Mouse (Mus musculus) embryonic fibroblast, embryonic 13.5 days (primary cell): ENCODE measurements around the gene Tead4. TPM values are rescaled to one million over a fixed set of nuclear protein-coding genes. Genes with fewer than 3 reads are reported as not detected.
A peak's percentile ranks its signal among the peaks of the same experiment; 100 is the strongest.

Experiments used
- H3K27ac ChIP-seq: 2 replicates; pipeline ENCODE4 v1.5.1; 2012; ENCODE audit warnings: low read length, control low read depth, inconsistent platforms; ENCODE audit not compliant: insufficient read depth
- H3K4me1 ChIP-seq: 2 replicates; pipeline ENCODE4 v1.6.1; 2011; ENCODE audit warnings: low read length; ENCODE audit not compliant: control insufficient read depth, insufficient read depth
- H3K4me3 ChIP-seq: 2 replicates; pipeline ENCODE4 v1.5.1; 2011; ENCODE audit warnings: mild to moderate bottlenecking, control low read depth, low read length; ENCODE audit not compliant: insufficient read depth
- CTCF ChIP-seq: IDR thresholded peaks from 2 replicates; pipeline ENCODE4 v1.5.1; 2011; ENCODE audit warnings: mild to moderate bottlenecking, control low read depth, low read length, moderate library complexity, borderline replicate concordance; ENCODE audit not compliant: insufficient read depth
- POLR2A ChIP-seq: IDR thresholded peaks from 2 replicates; pipeline ENCODE4 v1.6.1; 2011; ENCODE audit warnings: low read depth, mild to moderate bottlenecking, control low read depth, low read length, moderate library complexity
- polyA plus RNA-seq: library from polyadenylated mRNA; stranded (reverse); fragments of >200 nt; gene quantifications from 2 replicates; pipeline ENCODE4 v1.2.4, GENCODE M21; 2011; ENCODE audit warnings: low read depth; ENCODE audit not compliant: missing spikeins, insufficient read length

Gene Tead4
- polyA plus RNA-seq, 1 experiment: 3.0 TPM

DNA sequence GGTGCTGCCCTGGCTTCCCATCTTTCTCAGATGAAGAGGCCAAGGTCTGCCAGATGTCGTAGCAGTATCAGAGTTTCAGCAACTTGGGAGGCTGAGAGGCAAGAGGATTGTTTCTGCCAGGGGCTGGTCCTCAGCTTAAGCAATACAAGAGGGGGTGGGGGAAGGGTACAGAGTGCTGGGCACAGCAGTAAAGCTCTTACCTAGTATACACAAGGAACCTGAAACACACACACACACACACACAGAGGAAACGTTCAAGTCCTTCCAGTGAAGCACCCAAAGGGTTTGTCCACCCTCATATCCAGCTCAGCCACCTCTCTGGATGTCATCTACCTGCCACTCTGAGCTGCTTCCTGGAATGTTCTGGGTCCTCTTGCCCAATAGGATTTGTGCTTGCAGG, 44.7 kb downstream of the Tead4 start:
- no peak for TF ChIP-seq POLR2A
- H3K27ac ChIP-seq: no peak overlapping the region
- H3K4me1 ChIP-seq: no peaks in the 10 kb centered on the region; the same call in 1 of the 2 replicates
- no peak overlapping the region for H3K4me3 ChIP-seq

- no peak overlapping the region for H3K27ac ChIP-seq
- no peaks in the 10 kb centered on the region; the same call in 1 of the 2 replicates for H3K4me1 ChIP-seq
- H3K4me3 ChIP-seq: no peak overlapping the region
- no peak for TF ChIP-seq CTCF
- no peak for TF ChIP-seq POLR2A
Measured at GRCm38 (mm10) chr6:128255292-128255691, 45.3 kb downstream of the Tead4 start.

DNA sequence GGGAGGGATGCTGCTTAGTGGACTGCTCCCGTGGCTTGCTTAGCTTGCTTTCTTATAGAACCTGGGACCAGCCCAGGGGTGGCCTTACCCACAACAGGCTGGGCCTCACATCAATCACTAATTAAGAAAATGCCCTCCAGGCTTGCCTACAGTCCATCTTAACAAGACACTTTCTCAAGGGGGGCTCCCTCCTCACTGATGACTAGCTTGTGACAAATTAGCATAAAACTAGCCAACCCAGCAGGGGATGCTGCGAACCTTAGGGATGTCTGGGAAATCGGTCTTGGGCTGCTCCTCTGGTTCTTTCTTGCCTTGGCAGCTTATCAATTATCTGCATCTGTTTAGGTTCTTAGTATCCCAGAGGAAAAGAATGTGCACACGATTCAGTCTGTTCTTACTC, 46.1 kb downstream of the Tead4 start:
- H3K4me1 ChIP-seq: no peaks in the 10 kb centered on the region; the same call in 1 of the 2 replicates
- H3K27ac ChIP-seq: no peak overlapping the region
- TF ChIP-seq CTCF (no peak), POLR2A (no peak)
- no peak overlapping the region for H3K4me3 ChIP-seq

- TF ChIP-seq CTCF (no peak), POLR2A (no peak)
- H3K4me3 ChIP-seq: no peak overlapping the region
- H3K27ac ChIP-seq: no peak overlapping the region
- no peaks in the 10 kb centered on the region; the same call in 1 of the 2 replicates for H3K4me1 ChIP-seq
Measured at GRCm38 (mm10) chr6:128253111-128253510, 47.5 kb downstream of the Tead4 start.

- TF ChIP-seq CTCF: no peak
- H3K4me3 ChIP-seq: no peak overlapping the region
- no peak overlapping the region for H3K27ac ChIP-seq
- H3K4me1 ChIP-seq: no peaks in the 10 kb centered on the region
Measured at GRCm38 (mm10) chr6:128250596-128250995, 50.0 kb downstream of the Tead4 start.

DNA sequence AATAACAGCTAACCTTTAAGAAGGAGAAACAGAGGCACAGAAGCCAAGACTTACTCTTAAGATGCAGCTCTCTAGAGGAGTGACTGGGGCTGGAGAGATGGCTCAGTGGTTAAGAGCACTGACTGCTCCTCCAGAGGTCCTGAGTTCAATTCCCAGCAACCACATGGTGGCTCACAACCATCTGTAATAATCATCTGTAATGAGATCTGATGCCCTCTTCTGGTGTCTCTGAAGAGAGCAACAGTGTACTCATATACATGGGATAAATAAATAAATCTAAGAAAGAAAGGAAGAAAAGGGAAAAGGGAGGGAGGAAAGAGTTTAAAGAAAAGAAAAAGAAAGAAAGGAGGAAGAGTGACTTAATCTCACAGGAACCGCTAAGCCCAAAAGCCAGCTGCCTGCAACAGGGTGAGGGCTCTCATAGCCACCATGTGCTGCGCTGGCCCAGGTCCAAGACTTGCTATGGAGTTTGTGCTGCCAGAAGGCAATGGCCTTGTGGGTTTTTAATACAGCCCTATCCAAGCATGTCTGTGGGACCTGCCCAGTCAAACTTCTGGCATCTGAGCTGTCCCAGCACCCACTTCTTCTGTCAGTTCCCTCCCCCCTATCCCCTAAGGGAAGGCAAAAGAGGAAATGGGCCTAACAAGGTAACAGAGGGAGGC, 63.4 kb downstream of the Tead4 start:
- Histone ChIP-seq H3K4me3 (no peak overlapping the region), H3K4me1 (no peaks in the 10 kb centered on the region), H3K27ac (no peak overlapping the region)
- TF ChIP-seq CTCF: no peak
- no peak for TF ChIP-seq POLR2A

GRCm38 (mm10) chr6:128236581-128236980, 64.0 kb downstream of the Tead4 start:
- Histone ChIP-seq H3K27ac (no peak overlapping the region), H3K4me3 (no peak overlapping the region), H3K4me1 (no peaks in the 10 kb centered on the region)
- no peak for TF ChIP-seq CTCF
- no peak for TF ChIP-seq POLR2A

GRCm38 (mm10) chr6:128234206-128234605, 66.4 kb downstream of the Tead4 start:
- TF ChIP-seq POLR2A (no peak), CTCF (peak; percentile 65; the same call in 1 of the 2 replicates)
- no peaks in the 10 kb centered on the region for H3K4me1 ChIP-seq
- H3K4me3 ChIP-seq: no peak overlapping the region
- H3K27ac ChIP-seq: no peak overlapping the region

DNA sequence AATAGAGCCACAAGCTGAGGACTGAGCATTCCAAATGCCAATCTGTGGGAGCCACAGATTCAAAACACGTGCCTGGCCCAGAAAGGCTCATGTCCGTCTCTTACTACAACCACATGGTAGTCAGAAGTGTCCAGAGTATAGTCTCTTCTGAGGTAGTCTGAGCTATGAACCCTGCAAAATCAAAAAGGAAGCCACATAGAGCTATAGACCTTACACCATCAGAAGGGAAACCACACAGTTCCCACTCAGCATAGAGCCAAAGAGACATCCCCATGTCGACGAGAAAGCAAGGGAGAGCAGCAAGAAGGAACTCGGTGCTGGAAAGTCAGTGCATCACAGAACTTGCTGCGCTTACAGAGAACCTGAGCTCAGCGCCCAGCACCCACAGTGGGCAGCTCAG, 68.4 kb downstream of the Tead4 start:
- H3K4me3 ChIP-seq: no peak overlapping the region
- H3K27ac ChIP-seq: no peak overlapping the region
- TF ChIP-seq CTCF (no peak), POLR2A (no peak)
- H3K4me1 ChIP-seq: no peaks in the 10 kb centered on the region

GRCm38 (mm10) chr6:128231741-128232140, 68.9 kb downstream of the Tead4 start:
- TF ChIP-seq CTCF: no peak
- no peak for TF ChIP-seq POLR2A
- Histone ChIP-seq H3K4me1 (no peaks in the 10 kb centered on the region), H3K27ac (no peak overlapping the region), H3K4me3 (no peak overlapping the region)
